ENCODE assay signal across 16 mouse cellular contexts in genomic region chr16:10351050-10351636, GRCm38 (mm10). TPM values are rescaled to one million over a fixed set of nuclear protein-coding genes. Genes with fewer than 3 reads are reported as not detected.
DNase-seq lines count a peak whose midpoint lies in the region; ATAC-seq and TF ChIP-seq lines count a peak whose summit lies in the region.
"Had no signal": no experiment of that assay in that cellular context is flagged by ENCODE, and none has a peak within 500 bp of the region (broad histone marks: within the 10 kb centered on the region; RNA-seq: fewer than 3 reads in every experiment).

No protein-coding gene starts in this region.

- no peaks in the 10 kb centered on the region for H3K9me3 ChIP-seq in heart, embryonic 13.5 days
- H3K9me3 ChIP-seq: forebrain, embryonic 10.5 days; midbrain, embryonic 12.5 days had no signal

- H3K4me3 ChIP-seq in heart, embryonic 13.5 days = no peak overlapping the region
- H3K4me3 ChIP-seq in lung, adult 2 months (replicated peaks; ENCODE audit: extremely low read depth, low read depth, low read length) = no peak overlapping the region
- H3K4me3 ChIP-seq in cerebellum, adult 2 months (replicated peaks; ENCODE audit: insufficient read depth, low read depth, low read length) = no peak overlapping the region
- H3K4me3 ChIP-seq: forebrain, embryonic 10.5 days; midbrain, embryonic 12.5 days had no signal

- no peaks in the 10 kb centered on the region for H3K36me3 ChIP-seq in heart, embryonic 13.5 days
- H3K36me3 ChIP-seq: forebrain, embryonic 10.5 days; midbrain, embryonic 12.5 days had no signal

- ATAC-seq in heart, embryonic 13.5 days (ENCODE audit: extremely low read depth, insufficient number of reproducible peaks, low FRiP score, low TSS enrichment) = no peak
- no peak for ATAC-seq in erythroid progenitor cell, adult 5-6 weeks (replicated peaks; ENCODE audit: low FRiP score, poor library complexity, severe bottlenecking)
- ATAC-seq: inflammation-experienced regulatory T-cells, adult 6 months; Patski had no signal

- 32% methylated on average over 9 of the region's 9 CpGs for WGBS in heart, embryonic 13.5 days
- WGBS in lung, adult 2 months = 46% methylated on average over 9 of the region's 9 CpGs
- WGBS in cerebellum, adult 2 months = 57% methylated on average over 9 of the region's 9 CpGs

- DNase-seq in R1 (ENCODE audit: low read depth, low spot score) = peak; percentile 51
- peak; percentile 64 for DNase-seq in lung, adult 2 months
- DNase-seq in lung, postnatal 36 days = peak; percentile 83
- DNase-seq in left cerebral cortex, adult 11 months (ENCODE audit: low spot score) = no peak
- DNase-seq in cerebellum, adult 2 months = no peak
- DNase-seq: cerebellum, adult 9-10 months; gastrocnemius, postnatal 10 days; kidney, adult 9 months; layer of hippocampus, postnatal 36 days had no signal

- H3K27me3 ChIP-seq in heart, embryonic 13.5 days (replicated peaks) = no peaks in the 10 kb centered on the region
- H3K27me3 ChIP-seq in cerebellum, adult 2 months (ENCODE audit: control insufficient read depth, insufficient read depth, low read length) = no peaks in the 10 kb centered on the region
- H3K27me3 ChIP-seq: midbrain, embryonic 12.5 days; Patski had no signal

- no peak for TF ChIP-seq CTCF in lung, adult 2 months (IDR thresholded peaks at IDR 0.05; ENCODE audit: insufficient read depth, low read length)
- no peak for TF ChIP-seq CTCF in cerebellum, adult 2 months (IDR thresholded peaks at IDR 0.05; ENCODE audit: borderline replicate concordance, insufficient read depth, low read depth, low read length)

- H3K4me1 ChIP-seq in heart, embryonic 13.5 days = peaks cover 54% of the 10 kb centered on the region
- peaks cover 6% of the 10 kb centered on the region; the same call in 1 of the 2 replicates for H3K4me1 ChIP-seq in lung, adult 2 months (ENCODE audit: control insufficient read depth, insufficient read depth, low read length)
- H3K4me1 ChIP-seq in cerebellum, adult 2 months (ENCODE audit: control insufficient read depth, insufficient read depth, low read length) = no peaks in the 10 kb centered on the region; the same call in none of the 2 replicates
- H3K4me1 ChIP-seq: midbrain, embryonic 12.5 days had no signal

- peak overlapping the region; percentile 42 for H3K4me2 ChIP-seq in heart, embryonic 13.5 days
- H3K4me2 ChIP-seq: midbrain, embryonic 12.5 days had no signal

- H3K27ac ChIP-seq in heart, embryonic 13.5 days (replicated peaks) = 0 out of 2 replicates have a peak overlapping the region, but pooled peaks have one; percentile 2
- H3K27ac ChIP-seq in cerebellum, adult 2 months (ENCODE audit: insufficient read depth, low read length) = no peak overlapping the region
- H3K27ac ChIP-seq: forebrain, embryonic 10.5 days; midbrain, embryonic 12.5 days had no signal

- H3K9ac ChIP-seq in heart, embryonic 13.5 days = 0 out of 2 replicates have a peak overlapping the region, but pooled peaks have one; percentile 26
- H3K9ac ChIP-seq: midbrain, embryonic 12.5 days had no signal

- no peak for TF ChIP-seq POLR2A in lung, adult 2 months (IDR thresholded peaks at IDR 0.05; ENCODE audit: borderline replicate concordance, extremely low read depth, low read depth, low read length)
- TF ChIP-seq POLR2A in cerebellum, adult 2 months (IDR thresholded peaks at IDR 0.05; ENCODE audit: borderline replicate concordance, insufficient read depth, low read length) = no peak

RNA-seq across cellular contexts. Expression of gene Emp2, which starts 37.4 kb away (rescaled TPM):
- polyA plus RNA-seq in heart, embryonic 13.5 days (2015; fragmentation: Nextera tagmentation; extraction: Ambion mirVana) = 23.3 and 23.9 TPM in 2 replicates
- 763 and 1,000 TPM in 2 replicates for polyA plus RNA-seq in lung, adult 2 months (2012; rRNA removed)
- polyA plus RNA-seq in cerebellum, adult 2 months (2012; rRNA removed) = 16.2 and 18.9 TPM in 2 replicates
- 0.72 TPM in 1 of 2 replicates, not detected in the other for total RNA-seq in erythroid progenitor cell, adult 5-6 weeks (2015; ENCODE audit: low replicate concordance)
- not detected in 2 replicates for total RNA-seq in erythroid progenitor cell, adult 5-6 weeks (2017; ENCODE audit: low replicate concordance)

RNA-seq across cellular contexts. Expression of gene Tekt5, which starts 44.1 kb away (rescaled TPM):
- 0.13 and 0.33 TPM in 2 replicates for polyA plus RNA-seq in heart, embryonic 13.5 days (2015; fragmentation: Nextera tagmentation; extraction: Ambion mirVana)
- polyA plus RNA-seq in lung, adult 2 months (2012; rRNA removed) = 6.8 and 9.2 TPM in 2 replicates
- polyA plus RNA-seq in cerebellum, adult 2 months (2012; rRNA removed) = 14.7 and 20.3 TPM in 2 replicates
- total RNA-seq in erythroid progenitor cell, adult 5-6 weeks (2015; ENCODE audit: low replicate concordance) = 0.84 TPM in 1 of 2 replicates, not detected in the other
- not detected in 2 replicates for total RNA-seq in erythroid progenitor cell, adult 5-6 weeks (2017; ENCODE audit: low replicate concordance)
- polyA plus RNA-seq: C2C12; inflammation-experienced regulatory T-cells, adult 6 months; Patski had no signal

Comparison
In these comparisons a context has a peak if more than half of its experiments do, and no peak if none do; other contexts are left out.
1. DNase-seq: peak in R1 (single experiment), lung, adult 2 months (single experiment) and lung, postnatal 36 days (single experiment); none in left cerebral cortex, adult 11 months (single experiment) and cerebellum, adult 2 months (0 of 2).
2. RNA of gene Emp2, which starts 37.4 kb away (polyA plus RNA-seq): 763 to 1,000 TPM in lung, adult 2 months; 23.3 to 23.9 TPM in heart, embryonic 13.5 days and 16.2 to 18.9 TPM in cerebellum, adult 2 months; every median in the first group is over 10 times any median in the second.